Mouse (Mus musculus): ENCODE results near the gene Lsm12. TPM values are rescaled to one million over a fixed set of nuclear protein-coding genes. Genes with fewer than 3 reads are reported as not detected.
"Not testable (repeated sequence)": the region's sequence is repeated elsewhere in the genome, so short reads cannot be mapped to it uniquely, and the experiment has no call there.

Gene Lsm12
- polyA plus RNA-seq, 1 experiment, result 41.5 TPM

DNA sequence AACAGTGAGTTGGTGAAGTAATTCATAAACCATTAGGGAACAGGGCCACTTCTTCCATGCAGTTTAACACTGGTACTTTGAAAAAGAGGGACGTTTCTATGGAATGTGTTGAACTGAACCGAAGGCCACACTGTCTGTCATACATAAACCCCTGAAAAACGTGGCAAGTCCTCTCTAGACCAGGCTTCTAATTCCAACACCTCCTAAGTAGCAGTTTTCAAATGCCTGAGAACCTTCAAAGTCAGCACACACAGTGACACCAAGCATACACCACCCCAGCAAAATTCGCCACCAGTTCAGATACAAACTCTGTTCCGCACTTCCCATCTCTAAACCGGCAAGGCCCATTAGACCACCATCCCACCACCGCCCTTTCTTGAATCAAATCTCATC, 847 bp downstream of the Lsm12 start:
- Histone ChIP-seq H3K4me3 (ENCODE audit: control insufficient read depth, low read depth, low read length) (peak overlapping the region; percentile 99), H3K27ac (ENCODE audit: control insufficient read depth, insufficient read depth, low read depth, low read length) (peak overlapping the region; percentile 72), H3K4me1 (ENCODE audit: control insufficient read depth, insufficient read depth, low read length) (no peaks in the 10 kb centered on the region), H3K27me3 (ENCODE audit: control insufficient read depth, insufficient read depth, low read length) (no peaks in the 10 kb centered on the region), H3K36me3 (ENCODE audit: control insufficient read depth, insufficient read depth, low read length) (no peaks in the 10 kb centered on the region)
- TF ChIP-seq POLR2A (IDR thresholded peaks at IDR 0.05; ENCODE audit: control insufficient read depth, low read depth, low read length), result no peak
- TF ChIP-seq CTCF (IDR thresholded peaks at IDR 0.05; ENCODE audit: control insufficient read depth, insufficient read depth, insufficient replicate concordance, low read depth, low read length), result no peak

DNA sequence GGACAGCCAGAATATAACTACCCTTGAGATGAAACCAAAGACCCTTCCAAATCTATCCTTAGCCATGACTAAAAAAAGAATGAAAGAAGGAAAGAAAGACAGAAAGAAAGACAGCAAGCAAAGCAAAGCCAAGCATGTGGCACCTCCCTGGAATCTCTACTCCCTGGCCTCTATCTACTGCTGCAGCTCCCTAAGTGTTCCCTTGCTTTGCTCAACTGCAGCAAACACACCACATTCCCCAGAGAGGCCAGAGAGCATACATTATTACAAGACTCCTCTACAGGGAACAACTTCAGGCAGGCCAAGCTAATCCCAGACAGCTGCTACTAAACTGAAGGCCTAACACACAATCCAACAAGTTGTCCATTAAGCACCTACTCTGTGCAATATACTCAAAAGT, 5.3 kb downstream of the Lsm12 start:
- no peaks in the 10 kb centered on the region for H3K27me3 ChIP-seq (ENCODE audit: control insufficient read depth, insufficient read depth, low read length)
- H3K4me3 ChIP-seq (ENCODE audit: control insufficient read depth, low read depth, low read length), result no peak overlapping the region
- no peak overlapping the region for H3K27ac ChIP-seq (ENCODE audit: control insufficient read depth, insufficient read depth, low read depth, low read length)
- H3K36me3 ChIP-seq (ENCODE audit: control insufficient read depth, insufficient read depth, low read length), result no peaks in the 10 kb centered on the region
- no peak for TF ChIP-seq CTCF (IDR thresholded peaks at IDR 0.05; ENCODE audit: control insufficient read depth, insufficient read depth, insufficient replicate concordance, low read depth, low read length)
- no peak for TF ChIP-seq POLR2A (IDR thresholded peaks at IDR 0.05; ENCODE audit: control insufficient read depth, low read depth, low read length)
- H3K4me1 ChIP-seq (ENCODE audit: control insufficient read depth, insufficient read depth, low read length), result no peaks in the 10 kb centered on the region

DNA sequence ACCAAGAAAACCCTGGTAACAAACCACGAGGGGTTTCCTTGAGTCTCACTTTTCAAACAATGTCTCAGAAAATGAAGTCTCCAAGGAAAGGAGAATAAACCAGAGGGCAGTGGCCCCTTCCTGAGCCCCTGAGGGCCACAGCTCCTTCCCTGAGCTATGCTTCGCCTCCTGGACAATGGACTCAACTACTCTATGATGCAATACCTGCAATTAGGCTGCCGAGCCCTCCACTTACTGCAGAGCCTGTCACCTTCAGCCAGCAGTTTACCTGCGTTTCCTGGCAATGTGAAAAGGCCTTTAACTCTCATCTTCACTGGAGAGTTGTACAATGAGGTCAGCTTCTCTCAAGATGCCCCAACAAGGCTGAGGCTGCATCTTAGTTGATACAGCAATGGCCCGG, 16.4 kb downstream of the Lsm12 start:
- H3K4me3 ChIP-seq (ENCODE audit: control insufficient read depth, low read depth, low read length), result no peak overlapping the region
- no peak for TF ChIP-seq POLR2A (IDR thresholded peaks at IDR 0.05; ENCODE audit: control insufficient read depth, low read depth, low read length)
- no peak for TF ChIP-seq CTCF (IDR thresholded peaks at IDR 0.05; ENCODE audit: control insufficient read depth, insufficient read depth, insufficient replicate concordance, low read depth, low read length)
- H3K4me1 ChIP-seq (ENCODE audit: control insufficient read depth, insufficient read depth, low read length), result no peaks in the 10 kb centered on the region
- no peaks in the 10 kb centered on the region for H3K27me3 ChIP-seq (ENCODE audit: control insufficient read depth, insufficient read depth, low read length)
- H3K36me3 ChIP-seq (ENCODE audit: control insufficient read depth, insufficient read depth, low read length), result peaks cover 4% of the 10 kb centered on the region
- no peak overlapping the region for H3K27ac ChIP-seq (ENCODE audit: control insufficient read depth, insufficient read depth, low read depth, low read length)

DNA sequence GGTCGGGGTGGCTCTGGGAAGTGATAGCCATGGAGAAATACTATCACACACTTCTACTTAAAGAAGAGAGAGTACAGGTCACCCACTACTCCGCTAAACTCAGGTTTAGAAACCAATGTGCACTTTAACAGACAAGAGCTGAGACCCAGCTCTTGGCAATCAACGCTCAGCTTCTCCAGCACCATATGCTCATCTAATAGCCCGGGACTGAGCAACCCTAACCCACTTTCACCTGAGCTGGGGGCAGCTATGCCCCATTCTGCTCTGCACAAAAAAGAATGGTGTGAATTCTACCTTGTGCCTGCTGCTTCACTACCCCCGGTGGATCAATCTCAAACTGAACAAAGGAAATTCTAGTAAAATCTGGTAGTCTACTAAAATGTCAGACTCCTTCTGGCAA, 17.6 kb downstream of the Lsm12 start:
- peaks cover 6% of the 10 kb centered on the region for H3K36me3 ChIP-seq (ENCODE audit: control insufficient read depth, insufficient read depth, low read length)
- H3K27me3 ChIP-seq (ENCODE audit: control insufficient read depth, insufficient read depth, low read length), result no peaks in the 10 kb centered on the region
- no peak overlapping the region for H3K4me3 ChIP-seq (ENCODE audit: control insufficient read depth, low read depth, low read length)
- TF ChIP-seq POLR2A (IDR thresholded peaks at IDR 0.05; ENCODE audit: control insufficient read depth, low read depth, low read length), result no peak
- no peak for TF ChIP-seq CTCF (IDR thresholded peaks at IDR 0.05; ENCODE audit: control insufficient read depth, insufficient read depth, insufficient replicate concordance, low read depth, low read length)
- H3K27ac ChIP-seq (ENCODE audit: control insufficient read depth, insufficient read depth, low read depth, low read length), result no peak overlapping the region
- no peaks in the 10 kb centered on the region for H3K4me1 ChIP-seq (ENCODE audit: control insufficient read depth, insufficient read depth, low read length)

DNA sequence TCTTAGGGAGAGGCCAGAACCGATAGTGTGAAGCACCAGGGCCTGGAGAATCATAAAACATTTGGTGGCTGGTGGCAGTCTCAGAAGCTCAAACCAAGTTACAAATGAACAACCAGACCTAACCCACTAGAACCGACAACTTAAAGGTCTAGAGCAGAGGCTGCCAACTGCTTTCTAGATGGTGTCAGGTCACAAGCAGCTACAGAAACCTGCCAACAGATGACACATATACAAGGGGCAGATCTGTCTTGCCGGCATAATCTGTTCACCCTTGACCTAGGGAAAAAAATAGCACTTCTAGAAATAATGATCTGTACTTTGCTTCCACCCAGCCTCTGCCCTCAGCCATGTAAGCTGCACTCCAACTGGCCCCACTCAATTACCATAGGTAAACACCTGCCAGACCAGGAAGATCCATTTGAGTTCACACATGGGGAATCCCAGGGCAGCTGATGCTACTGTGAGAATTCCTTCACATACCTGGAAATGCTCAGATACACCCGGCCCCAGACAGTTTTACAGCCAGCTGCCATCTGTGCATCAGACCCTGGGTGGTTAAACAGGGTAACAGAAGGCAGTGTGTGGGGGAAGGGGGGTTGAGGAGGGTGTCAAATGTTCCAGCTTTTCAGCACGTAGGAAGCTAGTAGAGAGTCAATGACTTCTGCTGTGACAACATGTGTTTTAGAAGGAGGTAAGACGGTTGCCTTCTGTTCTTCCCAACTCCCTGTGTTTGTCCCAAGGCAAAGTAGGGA, 18.9 kb downstream of the Lsm12 start:
- H3K27ac ChIP-seq (ENCODE audit: control insufficient read depth, insufficient read depth, low read depth, low read length), result no peak overlapping the region
- H3K4me1 ChIP-seq (ENCODE audit: control insufficient read depth, insufficient read depth, low read length), result no peaks in the 10 kb centered on the region
- no peaks in the 10 kb centered on the region for H3K27me3 ChIP-seq (ENCODE audit: control insufficient read depth, insufficient read depth, low read length)
- no peak overlapping the region for H3K4me3 ChIP-seq (ENCODE audit: control insufficient read depth, low read depth, low read length)
- H3K36me3 ChIP-seq (ENCODE audit: control insufficient read depth, insufficient read depth, low read length), result peaks cover 6% of the 10 kb centered on the region
- TF ChIP-seq CTCF (IDR thresholded peaks at IDR 0.05; ENCODE audit: control insufficient read depth, insufficient read depth, insufficient replicate concordance, low read depth, low read length), result no peak
- no peak for TF ChIP-seq POLR2A (IDR thresholded peaks at IDR 0.05; ENCODE audit: control insufficient read depth, low read depth, low read length)

DNA sequence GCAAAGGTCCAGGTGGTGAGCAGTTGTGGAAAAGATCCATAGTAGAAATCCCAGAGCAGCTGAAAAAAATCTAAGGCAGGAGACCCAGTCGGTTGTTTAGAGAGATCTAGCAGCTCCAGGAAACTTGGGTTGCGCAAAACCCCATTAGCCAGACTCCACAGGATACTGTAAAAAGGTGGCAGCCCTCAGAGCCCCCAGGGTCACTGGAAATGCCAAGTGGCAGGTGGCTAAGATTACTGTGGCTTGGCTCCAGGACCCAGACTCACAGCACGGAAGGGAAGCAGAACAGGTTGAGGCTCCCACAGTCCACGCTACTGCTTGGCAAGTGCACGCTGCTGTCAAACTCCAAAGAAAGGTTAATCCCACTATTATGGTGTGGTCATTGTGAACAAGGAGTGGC, 25.3 kb downstream of the Lsm12 start:
- TF ChIP-seq POLR2A (IDR thresholded peaks at IDR 0.05; ENCODE audit: control insufficient read depth, low read depth, low read length), result no peak
- TF ChIP-seq CTCF (IDR thresholded peaks at IDR 0.05; ENCODE audit: control insufficient read depth, insufficient read depth, insufficient replicate concordance, low read depth, low read length), result no peak
- Histone ChIP-seq H3K27ac (ENCODE audit: control insufficient read depth, insufficient read depth, low read depth, low read length) (no peak overlapping the region), H3K4me1 (ENCODE audit: control insufficient read depth, insufficient read depth, low read length) (peaks cover 3% of the 10 kb centered on the region), H3K4me3 (ENCODE audit: control insufficient read depth, low read depth, low read length) (no peak overlapping the region), H3K36me3 (ENCODE audit: control insufficient read depth, insufficient read depth, low read length) (peaks cover 2% of the 10 kb centered on the region), H3K27me3 (ENCODE audit: control insufficient read depth, insufficient read depth, low read length) (no peaks in the 10 kb centered on the region)

DNA sequence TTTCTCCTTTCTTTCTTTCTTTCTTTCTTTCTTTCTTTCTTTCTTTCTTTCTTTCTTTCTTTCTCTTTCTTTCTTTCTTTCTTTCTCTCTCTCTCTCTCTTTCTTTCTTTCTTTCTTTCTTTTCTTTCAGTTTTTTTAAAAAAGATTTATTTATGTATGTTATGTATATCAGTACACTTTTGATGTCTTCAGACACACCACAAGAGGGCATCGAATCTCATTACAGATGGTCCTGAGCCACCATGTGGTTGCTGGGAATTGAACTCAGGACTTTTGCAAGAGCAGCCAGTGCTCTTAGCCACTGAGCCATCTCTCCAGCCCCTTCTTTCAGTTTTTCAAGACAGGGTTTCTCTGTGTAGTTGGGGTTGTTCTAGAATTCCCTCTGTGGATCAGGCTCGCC, 27.1 kb downstream of the Lsm12 start:
- not testable (repeated sequence) for H3K36me3 ChIP-seq (ENCODE audit: control insufficient read depth, insufficient read depth, low read length); H3K27ac ChIP-seq (ENCODE audit: control insufficient read depth, insufficient read depth, low read depth, low read length); H3K27me3 ChIP-seq (ENCODE audit: control insufficient read depth, insufficient read depth, low read length); H3K4me1 ChIP-seq (ENCODE audit: control insufficient read depth, insufficient read depth, low read length); H3K4me3 ChIP-seq (ENCODE audit: control insufficient read depth, low read depth, low read length)

DNA sequence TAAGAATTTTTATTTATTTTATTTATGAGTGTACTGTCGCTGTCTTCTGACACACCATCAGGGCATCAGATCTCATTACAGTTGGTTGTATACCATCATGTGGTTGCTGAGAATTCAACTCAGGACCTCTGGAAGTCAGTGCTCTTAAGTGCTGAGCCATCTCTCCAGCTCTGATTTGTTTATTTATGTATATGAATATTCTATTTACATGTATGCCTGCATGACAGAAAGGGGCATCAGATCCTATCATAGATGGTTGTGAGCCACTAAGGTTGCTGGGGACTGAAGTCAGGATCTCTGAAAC, 28.4 kb downstream of the Lsm12 start:
- no peak for TF ChIP-seq CTCF (IDR thresholded peaks at IDR 0.05; ENCODE audit: control insufficient read depth, insufficient read depth, insufficient replicate concordance, low read depth, low read length)
- TF ChIP-seq POLR2A (IDR thresholded peaks at IDR 0.05; ENCODE audit: control insufficient read depth, low read depth, low read length), result no peak
- Histone ChIP-seq H3K36me3 (ENCODE audit: control insufficient read depth, insufficient read depth, low read length) (no peaks in the 10 kb centered on the region), H3K4me3 (ENCODE audit: control insufficient read depth, low read depth, low read length) (no peak overlapping the region), H3K27ac (ENCODE audit: control insufficient read depth, insufficient read depth, low read depth, low read length) (no peak overlapping the region), H3K4me1 (ENCODE audit: control insufficient read depth, insufficient read depth, low read length) (peaks cover 3% of the 10 kb centered on the region), H3K27me3 (ENCODE audit: control insufficient read depth, insufficient read depth, low read length) (no peaks in the 10 kb centered on the region)
